Mouse (Mus musculus) neutrophil, adult 5-6 weeks (primary cell): ENCODE data around the gene Obox2. TPM values are rescaled to one million over a fixed set of nuclear protein-coding genes. Genes with fewer than 3 reads are reported as not detected.
"Not testable (repeated sequence)": the region's sequence is repeated elsewhere in the genome, so short reads cannot be mapped to it uniquely, and the experiment has no call there.

ENCODE experiments used
- ATAC-seq: fragments of 151-379, 151-347 bp; 2 replicates; pipeline ENCODE4 v1.8.0; 2017; ENCODE audit warnings: mild to moderate bottlenecking, moderate TSS enrichment; ENCODE audit not compliant: insufficient number of reproducible peaks, poor library complexity, low FRiP score, severe bottlenecking; ENCODE audit errors: extremely low read depth
- total RNA-seq: library from RNA; stranded (forward); fragments of 200-1000 nt; gene quantifications from 2 replicates; pipeline ENCODE4 v1.2.3, GENCODE M21; 2017

Obox2 gene
- total RNA-seq, result 0.49 TPM in 1 of 2 replicates, not detected in the other

- not testable (repeated sequence) for ATAC-seq
These were observed at the start of gene Obox2, which contains the start of gene Obox1 for GRCm38 (mm10) chr7:15388421-15388998. Obox2 (plus strand) TSS chr7:15388721. Obox1 (plus strand) TSS chr7:15388948.

GRCm38 (mm10) chr7:15399147-15399874, 10.8 kb downstream of the Obox2 start:
- ATAC-seq, result not testable (repeated sequence)

DNA sequence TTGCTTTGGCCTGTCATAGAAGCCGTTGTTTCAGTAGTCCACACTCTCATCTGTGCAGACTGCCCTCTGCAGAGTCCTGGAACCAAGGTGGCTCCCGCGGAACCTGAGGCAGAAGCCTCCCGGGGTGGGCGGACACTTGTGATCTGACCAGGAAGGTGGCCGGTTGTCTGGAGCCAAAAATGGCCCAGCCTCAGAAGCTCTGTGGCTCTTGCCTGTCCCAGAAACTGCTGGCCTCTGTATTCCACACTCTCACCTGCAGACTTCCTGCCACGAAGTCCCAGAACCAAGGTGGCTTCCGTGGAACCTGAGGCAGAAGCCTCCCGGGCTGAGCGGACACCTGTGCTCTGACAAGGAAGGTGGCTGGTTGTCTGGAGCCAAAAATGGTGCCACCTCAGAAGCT, 18.3 kb downstream of the Obox2 start:
- ATAC-seq, result not testable (repeated sequence)

DNA sequence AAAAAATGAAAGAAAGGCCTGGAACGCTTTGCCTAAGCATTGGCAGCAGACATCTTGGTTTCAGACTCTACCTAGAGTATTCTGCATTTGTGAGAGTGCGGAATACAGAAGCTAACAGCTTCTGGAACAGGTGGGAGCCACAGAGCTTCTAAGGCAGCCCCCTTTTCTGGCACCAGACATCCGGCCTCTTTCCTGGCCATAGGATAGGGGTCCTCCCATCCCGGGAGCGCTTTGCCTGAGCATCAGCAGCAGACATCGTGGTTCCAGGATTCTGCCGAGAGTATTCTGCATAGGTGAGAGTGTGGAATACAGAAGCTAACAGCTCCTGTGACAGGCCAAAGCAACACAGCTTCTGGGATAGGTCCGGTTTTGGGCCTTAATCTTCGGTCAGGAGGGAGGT, 29.5 kb downstream of the Obox2 start:
- not testable (repeated sequence) for ATAC-seq

- not testable (repeated sequence) for ATAC-seq
These were observed 37.0 kb downstream of the Obox2 start for GRCm38 (mm10) chr7:15425537-15425936.

Other genes with a start within 250 kb of the Obox2 start
- not detected in 2 replicates for gene Obox1, start 227 bp downstream of the Obox2 start, total RNA-seq